Mouse (Mus musculus): ENCODE data around the gene Chuk. TPM values are rescaled to one million over a fixed set of nuclear protein-coding genes. Genes with fewer than 3 reads are reported as not detected.
"Not testable (repeated sequence)": the region's sequence is repeated elsewhere in the genome, so short reads cannot be mapped to it uniquely, and the experiment has no call there.

The Chuk gene
- polyA plus RNA-seq, 1 experiment: 44.4 TPM

GRCm38 (mm10) chr19:44135960-44136485 is 28.7 kb upstream of the Chuk start:
- Histone ChIP-seq H3K4me3 (ENCODE audit: insufficient read depth, low read length) (peak overlapping the region; percentile 26; the same call in 1 of the 2 replicates), H3K27ac (ENCODE audit: insufficient read depth, low read depth, low read length) (no peak overlapping the region)

GRCm38 (mm10) chr19:44135072-44135959 is 28.0 kb upstream of the Chuk start, which contains the start of gene Cwf19l1:
Cwf19l1 (minus strand) TSS chr19:44135876.
- peak within 1 kb of the TSS; percentile 80 for H3K4me3 ChIP-seq (ENCODE audit: insufficient read depth, low read length)
- H3K27ac ChIP-seq (ENCODE audit: insufficient read depth, low read depth, low read length): peak within 1 kb of the TSS; percentile 81
- H3K4me1 ChIP-seq (ENCODE audit: control insufficient read depth, insufficient read depth, low read length): peaks cover 7% of the 10 kb centered on the region; the same call in 1 of the 2 replicates
- TF ChIP-seq CTCF (IDR thresholded peaks at IDR 0.05; ENCODE audit: low read depth, low read length) (no peak), POLR2A (IDR thresholded peaks at IDR 0.05; ENCODE audit: borderline replicate concordance, low read depth, low read length) (no peak)

More at GRCm38 (mm10) chr19:44135960-44136485, 28.7 kb upstream of the Chuk start:
- peaks cover 7% of the 10 kb centered on the region; the same call in 1 of the 2 replicates for H3K4me1 ChIP-seq (ENCODE audit: control insufficient read depth, insufficient read depth, low read length)
- TF ChIP-seq POLR2A (IDR thresholded peaks at IDR 0.05; ENCODE audit: borderline replicate concordance, low read depth, low read length): no peak
- no peak for TF ChIP-seq CTCF (IDR thresholded peaks at IDR 0.05; ENCODE audit: low read depth, low read length)

GRCm38 (mm10) chr19:44132917-44133316 is 25.6 kb upstream of the Chuk start:
- Histone ChIP-seq H3K27ac (ENCODE audit: insufficient read depth, low read depth, low read length) (no peak overlapping the region), H3K4me1 (ENCODE audit: control insufficient read depth, insufficient read depth, low read length) (peaks cover 7% of the 10 kb centered on the region; the same call in 1 of the 2 replicates)
- TF ChIP-seq POLR2A (IDR thresholded peaks at IDR 0.05; ENCODE audit: borderline replicate concordance, low read depth, low read length) (no peak), CTCF (IDR thresholded peaks at IDR 0.05; ENCODE audit: low read depth, low read length) (no peak)

GRCm38 (mm10) chr19:44128560-44128959 is 21.3 kb upstream of the Chuk start:
- H3K27ac ChIP-seq (ENCODE audit: insufficient read depth, low read depth, low read length): no peak overlapping the region
- no peaks in the 10 kb centered on the region for H3K4me1 ChIP-seq (ENCODE audit: control insufficient read depth, insufficient read depth, low read length)
- no peak overlapping the region for H3K4me3 ChIP-seq (ENCODE audit: insufficient read depth, low read length)
- no peak for TF ChIP-seq POLR2A (IDR thresholded peaks at IDR 0.05; ENCODE audit: borderline replicate concordance, low read depth, low read length)
- no peak for TF ChIP-seq CTCF (IDR thresholded peaks at IDR 0.05; ENCODE audit: low read depth, low read length)

More at GRCm38 (mm10) chr19:44132917-44133316, 25.6 kb upstream of the Chuk start:
- H3K4me3 ChIP-seq (ENCODE audit: insufficient read depth, low read length): no peak overlapping the region

GRCm38 (mm10) chr19:44127729-44128497 is 20.6 kb upstream of the Chuk start:
- TF ChIP-seq CTCF (IDR thresholded peaks at IDR 0.05; ENCODE audit: low read depth, low read length) (no peak), POLR2A (IDR thresholded peaks at IDR 0.05; ENCODE audit: borderline replicate concordance, low read depth, low read length) (no peak)
- Histone ChIP-seq H3K4me3 (ENCODE audit: insufficient read depth, low read length) (no peak overlapping the region), H3K4me1 (ENCODE audit: control insufficient read depth, insufficient read depth, low read length) (no peaks in the 10 kb centered on the region), H3K27ac (ENCODE audit: insufficient read depth, low read depth, low read length) (no peak overlapping the region)

GRCm38 (mm10) chr19:44121137-44121536 is 13.9 kb upstream of the Chuk start:
- TF ChIP-seq CTCF (IDR thresholded peaks at IDR 0.05; ENCODE audit: low read depth, low read length) (no peak), POLR2A (IDR thresholded peaks at IDR 0.05; ENCODE audit: borderline replicate concordance, low read depth, low read length) (no peak)
- no peak overlapping the region for H3K27ac ChIP-seq (ENCODE audit: insufficient read depth, low read depth, low read length)
- peaks cover 11% of the 10 kb centered on the region for H3K4me1 ChIP-seq (ENCODE audit: control insufficient read depth, insufficient read depth, low read length)
- H3K4me3 ChIP-seq (ENCODE audit: insufficient read depth, low read length): no peak overlapping the region

- H3K4me1 ChIP-seq (ENCODE audit: control insufficient read depth, insufficient read depth, low read length): peaks cover 11% of the 10 kb centered on the region
- not testable (repeated sequence) for H3K4me3 ChIP-seq (ENCODE audit: insufficient read depth, low read length); H3K27ac ChIP-seq (ENCODE audit: insufficient read depth, low read depth, low read length)
Measured at GRCm38 (mm10) chr19:44120686-44121085, 13.4 kb upstream of the Chuk start.

- TF ChIP-seq POLR2A (IDR thresholded peaks at IDR 0.05; ENCODE audit: borderline replicate concordance, low read depth, low read length): no peak
- TF ChIP-seq CTCF (IDR thresholded peaks at IDR 0.05; ENCODE audit: low read depth, low read length): no peak
- H3K4me1 ChIP-seq (ENCODE audit: control insufficient read depth, insufficient read depth, low read length): peaks cover 11% of the 10 kb centered on the region
- no peak overlapping the region for H3K27ac ChIP-seq (ENCODE audit: insufficient read depth, low read depth, low read length)
- H3K4me3 ChIP-seq (ENCODE audit: insufficient read depth, low read length): no peak overlapping the region
Measured at GRCm38 (mm10) chr19:44117793-44118192, 10.5 kb upstream of the Chuk start.

- TF ChIP-seq POLR2A (IDR thresholded peaks at IDR 0.05; ENCODE audit: borderline replicate concordance, low read depth, low read length): no peak
- no peak for TF ChIP-seq CTCF (IDR thresholded peaks at IDR 0.05; ENCODE audit: low read depth, low read length)
- H3K4me3 ChIP-seq (ENCODE audit: insufficient read depth, low read length): no peak overlapping the region
- peaks cover 15% of the 10 kb centered on the region for H3K4me1 ChIP-seq (ENCODE audit: control insufficient read depth, insufficient read depth, low read length)
- no peak overlapping the region for H3K27ac ChIP-seq (ENCODE audit: insufficient read depth, low read depth, low read length)
Measured at GRCm38 (mm10) chr19:44111706-44112105, 4.4 kb upstream of the Chuk start.
